Mouse (Mus musculus) heart, postnatal 0 days (tissue): ENCODE data around the gene Rabif. TPM values are rescaled to one million over a fixed set of nuclear protein-coding genes. Genes with fewer than 3 reads are reported as not detected.

ENCODE experiments used
- ATAC-seq: fragments of 200-750 bp; cut with Nextera tagmentation; 2 replicates; pipeline ENCODE4 v1.8.0; 2017; ENCODE audit warnings: low read depth, moderate number of reproducible peaks, moderate library complexity; ENCODE audit not compliant: insufficient read depth
- DNase-seq: peaks from one replicate; pipeline ENCODE4 v3.0.0-alpha.2; 2016; ENCODE audit warnings: low spot score
- H3K27ac ChIP-seq: fragments of 300-500 bp; sonication (generic); 2 replicates; pipeline ENCODE4 v1.5.1; 2014; ENCODE audit warnings: low read depth, mild to moderate bottlenecking
- H3K27me3 ChIP-seq: fragments of 300-500 bp; sonication (generic); 2 replicates; pipeline ENCODE4 v1.6.1; 2014; ENCODE audit warnings: low read length, mixed read lengths; ENCODE audit not compliant: control insufficient read depth, insufficient read depth
- H3K36me3 ChIP-seq: fragments of 300-500 bp; sonication (generic); replicated peaks from 2 replicates; pipeline ENCODE4 v1.6.1; 2014; ENCODE audit warnings: low read length, mixed read lengths; ENCODE audit not compliant: control insufficient read depth, insufficient read depth
- H3K4me1 ChIP-seq: fragments of 300-500 bp; sonication (generic); 2 replicates; pipeline ENCODE4 v1.6.1; 2014; ENCODE audit warnings: antibody characterized with exemption; ENCODE audit not compliant: control insufficient read depth, insufficient read depth
- H3K4me2 ChIP-seq: fragments of 300-500 bp; sonication (generic); 2 replicates; pipeline ENCODE4 v1.6.1; 2014; ENCODE audit warnings: low read depth, mild to moderate bottlenecking, low read length, moderate library complexity
- H3K4me3 ChIP-seq: fragments of 300-500 bp; sonication (generic); 2 replicates; pipeline ENCODE4 v1.5.1; 2014; ENCODE audit warnings: low read depth, low read length
- H3K9ac ChIP-seq: fragments of 300-500 bp; sonication (generic); replicated peaks from 2 replicates; pipeline ENCODE4 v1.6.1; 2014; ENCODE audit warnings: low read depth, low read length, mixed read lengths
- H3K9me3 ChIP-seq: fragments of 300-500 bp; sonication (generic); replicated peaks from 2 replicates; pipeline ENCODE4 v1.6.1; 2016; ENCODE audit warnings: low read length; ENCODE audit not compliant: control insufficient read depth
- CTCF ChIP-seq: IDR thresholded peaks from 2 replicates; pipeline ENCODE4 v1.5.1; 2016; ENCODE audit warnings: antibody characterized with exemption, control low read depth, low read depth
- EP300 ChIP-seq: IDR thresholded peaks from 2 replicates; pipeline ENCODE4 v1.6.1; 2016; ENCODE audit warnings: antibody characterized with exemption, low read depth
- WGBS: fragments of 180-500 bp; shearing (Covaris S2); extraction: QIAGEN DNeasy Blood & Tissue Kit; methylation state at CpG from one replicate; pipeline ENCODE4 v1.1.7; 2014; 5-methylcytosine and 5-hydroxymethylcytosine counted together
- polyA plus RNA-seq: library from polyadenylated mRNA; unstranded; fragments of >200 nt; fragmentation: Nextera tagmentation; extraction: Ambion mirVana; gene quantifications from 2 replicates; pipeline ENCODE4 v1.2.1, GENCODE M21; 2015
- total RNA-seq: library from RNA; depleted of rRNA; stranded (reverse); fragments of >200 nt; gene quantifications from 2 replicates; pipeline ENCODE4 v1.2.3, GENCODE M21; 2014; ENCODE audit warnings: low replicate concordance

The Rabif gene
- total and polyA plus RNA-seq, 2 experiments from 2014 or later, result 14.0 to 21.4 TPM

DNA sequence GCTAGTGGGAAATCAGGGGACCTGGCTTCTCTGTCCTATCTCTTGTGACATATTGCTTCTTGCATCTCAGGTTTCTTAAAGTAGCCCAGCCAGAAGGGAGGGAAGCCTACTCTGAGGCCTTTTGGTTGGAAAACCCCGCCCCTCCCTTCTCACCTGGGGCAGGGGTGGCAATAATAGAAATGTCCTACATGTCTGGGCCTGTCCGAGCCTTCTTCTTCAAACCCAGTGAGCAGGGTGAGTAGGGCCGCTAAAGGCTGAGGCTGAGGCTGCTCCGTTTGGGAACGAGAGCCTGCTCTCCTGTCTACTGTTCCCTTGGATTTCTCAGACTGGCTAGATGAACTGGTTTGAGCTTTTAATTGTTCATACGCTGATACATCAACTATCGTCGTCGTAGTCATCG is 46.2 kb downstream of the Rabif start:
- H3K4me2 ChIP-seq, result no peak overlapping the region
- no peaks in the 10 kb centered on the region for H3K27me3 ChIP-seq
- 84% methylated on average over 10 of the region's 10 CpGs for WGBS
- ATAC-seq (no peak), DNase-seq (no peak)
- TF ChIP-seq CTCF (no peak), EP300 (no peak)
- no peak overlapping the region for H3K9ac ChIP-seq
- H3K4me1 ChIP-seq, result no peaks in the 10 kb centered on the region
- H3K36me3 ChIP-seq, result no peaks in the 10 kb centered on the region
- H3K27ac ChIP-seq, result no peak overlapping the region
- H3K9me3 ChIP-seq, result no peaks in the 10 kb centered on the region
- H3K4me3 ChIP-seq, result no peak overlapping the region

DNA sequence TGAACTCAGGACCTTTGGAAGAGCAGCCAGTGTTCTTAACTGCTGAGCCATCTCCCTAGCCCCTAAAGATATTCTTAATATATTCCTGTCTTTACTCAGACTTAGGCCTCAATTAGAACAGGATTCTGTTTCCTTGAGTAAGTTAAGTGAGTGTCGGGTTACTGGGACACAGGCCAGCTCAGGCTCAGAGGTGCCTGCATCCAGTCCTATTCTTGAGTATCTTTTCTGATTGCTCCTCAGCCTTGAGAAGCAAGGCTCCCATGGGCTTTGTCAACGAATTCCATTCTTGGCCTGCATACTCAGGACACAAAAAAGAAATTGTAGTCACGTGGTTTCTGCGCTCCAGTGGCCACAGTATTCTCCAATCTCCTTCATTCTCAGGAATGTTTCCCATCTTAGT is 53.8 kb downstream of the Rabif start:
- Histone ChIP-seq H3K4me2 (no peak overlapping the region), H3K36me3 (no peaks in the 10 kb centered on the region), H3K27ac (no peak overlapping the region), H3K4me3 (no peak overlapping the region), H3K9me3 (no peaks in the 10 kb centered on the region), H3K9ac (no peak overlapping the region), H3K4me1 (no peaks in the 10 kb centered on the region), H3K27me3 (no peaks in the 10 kb centered on the region)
- no peak for ATAC-seq
- DNase-seq, result no peak
- TF ChIP-seq EP300 (no peak), CTCF (no peak)
- whole genome bisulfite sequencing, result 58% methylated on average over 4 of the region's 4 CpGs

DNA sequence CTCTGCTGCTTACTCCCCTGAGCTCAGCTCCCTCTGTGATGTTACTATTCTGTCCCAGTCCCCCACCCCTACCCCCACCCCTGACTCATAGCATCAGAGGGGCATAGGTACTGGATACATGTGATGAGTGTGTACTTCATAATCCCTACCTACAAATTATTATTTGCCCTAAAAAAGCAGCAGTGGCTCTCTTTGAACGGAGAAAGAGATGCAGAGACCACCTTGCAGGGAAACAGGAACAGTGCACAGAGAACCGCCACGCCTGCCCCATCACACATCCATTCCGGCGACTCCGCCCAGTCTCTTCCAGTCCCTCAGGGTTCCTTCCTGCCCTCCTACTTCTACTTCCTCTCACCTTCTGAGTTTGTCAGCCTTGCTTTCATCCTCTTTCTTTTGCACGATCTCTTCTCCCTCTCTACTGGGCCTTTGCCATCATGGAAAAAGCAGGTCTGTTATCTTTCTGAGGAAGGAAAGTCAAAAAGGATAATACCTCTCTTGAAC is 55.2 kb downstream of the Rabif start, which contains the start of gene Mgat4e:
Gene Mgat4e (minus strand): TSS at position 51 of the 501 bp plus-strand sequence.
- no peaks in the 10 kb centered on the region for H3K27me3 ChIP-seq
- no peak for DNase-seq
- H3K4me2 ChIP-seq, result no peak within 1 kb of the TSS
- no peaks in the 10 kb centered on the region for H3K36me3 ChIP-seq
- no peaks in the 10 kb centered on the region for H3K9me3 ChIP-seq
- H3K9ac ChIP-seq, result no peak within 1 kb of the TSS
- TF ChIP-seq CTCF (no peak), EP300 (no peak)
- 46% methylated on average over 7 of the region's 7 CpGs for WGBS
- no peak within 1 kb of the TSS for H3K4me3 ChIP-seq
- H3K4me1 ChIP-seq, result no peaks in the 10 kb centered on the region
- ATAC-seq, result no peak
- no peak within 1 kb of the TSS for H3K27ac ChIP-seq

DNA sequence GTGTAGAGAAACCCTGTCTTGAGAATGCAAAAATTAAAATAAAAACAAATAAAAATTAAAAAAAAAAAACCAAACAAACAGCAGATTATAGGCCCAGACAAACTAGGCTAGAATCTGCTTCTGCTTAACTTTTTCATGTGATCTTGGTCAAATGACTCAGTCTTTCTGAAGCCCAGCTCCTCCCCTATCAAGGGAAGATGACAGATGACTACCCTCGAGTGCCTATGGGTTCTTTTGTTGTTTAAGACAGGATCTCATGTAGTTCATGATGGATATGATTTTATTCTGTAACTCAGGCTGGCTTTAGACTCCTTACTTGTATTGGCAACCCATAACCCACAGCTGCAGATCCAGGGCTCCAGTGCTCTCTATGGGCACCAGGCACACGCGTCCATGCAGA is 57.4 kb downstream of the Rabif start:
- Histone ChIP-seq H3K4me1 (peaks cover 12% of the 10 kb centered on the region), H3K9me3 (no peaks in the 10 kb centered on the region), H3K9ac (no peak overlapping the region), H3K4me2 (no peak overlapping the region), H3K4me3 (no peak overlapping the region), H3K27ac (no peak overlapping the region), H3K27me3 (no peaks in the 10 kb centered on the region), H3K36me3 (no peaks in the 10 kb centered on the region)
- DNase-seq, result no peak
- ATAC-seq, result no peak
- 82% methylated on average over 3 of the region's 3 CpGs for WGBS
- TF ChIP-seq CTCF (no peak), EP300 (no peak)

DNA sequence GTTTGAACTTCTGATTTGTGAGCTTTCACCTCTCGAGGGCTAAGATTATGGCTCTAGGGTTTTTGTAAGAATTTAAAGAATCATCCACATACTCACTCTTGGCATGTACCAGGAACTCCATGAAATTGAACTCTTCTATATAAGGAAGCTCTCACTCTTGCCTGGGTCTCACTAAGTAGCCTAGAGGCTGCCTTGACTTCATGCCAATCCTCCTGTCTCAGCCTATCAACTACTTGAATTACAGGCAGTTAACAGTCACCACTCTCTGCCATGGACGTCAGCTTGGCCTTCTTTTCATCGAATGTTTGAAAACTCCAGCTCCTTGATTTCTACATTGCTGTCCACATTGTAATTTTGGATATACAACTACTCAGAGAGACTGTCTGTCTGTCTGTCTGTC is 57.9 kb downstream of the Rabif start:
- H3K4me3 ChIP-seq, result no peak overlapping the region
- no peak for ATAC-seq

DNA sequence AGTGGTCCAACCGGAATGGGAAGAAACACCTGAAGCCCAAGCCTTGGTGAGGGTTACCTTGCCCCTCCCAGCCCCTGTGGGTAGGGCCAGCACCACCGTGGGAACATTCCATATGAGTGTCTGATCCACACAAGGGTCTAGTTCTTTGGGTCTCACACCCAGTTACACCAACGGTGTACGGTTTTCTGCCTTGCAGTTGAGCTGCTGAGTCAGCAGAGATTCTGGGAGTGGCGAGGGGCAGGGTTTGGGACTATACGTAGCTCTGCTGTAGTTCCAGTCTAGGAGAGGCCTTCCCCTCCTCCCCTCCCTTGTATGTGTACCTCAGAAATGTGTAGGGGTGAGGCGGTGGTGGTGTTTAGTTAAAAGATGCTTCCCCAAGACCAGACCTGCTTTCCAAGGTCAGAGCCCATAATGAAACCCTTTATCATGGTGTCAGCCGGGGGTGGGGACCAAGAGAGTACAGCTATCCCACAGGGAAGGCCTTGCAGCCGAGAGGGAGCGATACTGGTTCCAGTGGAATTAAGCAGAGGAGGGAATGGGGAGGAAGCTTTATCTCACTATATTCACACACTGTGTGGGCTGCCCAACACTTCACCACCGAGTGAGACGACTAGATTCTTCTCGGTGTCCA is 60.9 kb downstream of the Rabif start:
- no peak overlapping the region for H3K9ac ChIP-seq
- no peaks in the 10 kb centered on the region for H3K27me3 ChIP-seq
- no peaks in the 10 kb centered on the region for H3K9me3 ChIP-seq
- H3K27ac ChIP-seq, result no peak overlapping the region
- no peak for ATAC-seq
- H3K4me3 ChIP-seq, result no peak overlapping the region
- peaks cover 12% of the 10 kb centered on the region for H3K4me1 ChIP-seq
- 33% methylated on average over 13 of the region's 13 CpGs for WGBS
- H3K4me2 ChIP-seq, result peak overlapping the region; percentile 91; the same call in 1 of the 2 replicates
- no peak for DNase-seq
- no peak for TF ChIP-seq EP300
- no peak for TF ChIP-seq CTCF
- no peaks in the 10 kb centered on the region for H3K36me3 ChIP-seq

More for the DNA sequence above, 57.9 kb downstream of the Rabif start:
- Histone ChIP-seq H3K9me3 (no peaks in the 10 kb centered on the region), H3K27ac (no peak overlapping the region), H3K4me2 (no peak overlapping the region), H3K9ac (no peak overlapping the region), H3K36me3 (no peaks in the 10 kb centered on the region), H3K4me1 (peaks cover 12% of the 10 kb centered on the region), H3K27me3 (no peaks in the 10 kb centered on the region)
- TF ChIP-seq CTCF (no peak), EP300 (no peak)
- 52% methylated on average over 3 of the region's 3 CpGs for WGBS
- DNase-seq, result no peak
